Comparison of ENCODE assay signal across 16 mouse cellular contexts in the genomic region with DNA sequence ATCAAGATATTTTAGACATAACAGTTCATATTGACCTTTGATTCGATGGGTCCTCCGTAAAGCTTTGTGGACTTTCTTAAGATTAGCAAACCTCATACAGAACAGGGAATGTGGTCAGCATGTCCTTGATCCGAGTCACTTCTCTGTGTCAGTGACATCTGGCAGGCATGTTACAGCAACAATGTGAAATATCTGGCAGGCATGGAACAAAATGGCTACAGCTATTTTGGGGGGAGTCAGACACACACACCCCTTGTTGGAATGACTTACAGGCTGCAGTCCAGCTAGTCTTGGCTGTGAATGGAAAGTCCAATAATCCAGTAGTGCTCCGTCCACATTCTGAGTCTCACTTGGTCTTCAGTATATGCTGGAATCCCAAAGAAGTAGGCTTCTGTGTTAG. TPM values are rescaled to one million over a fixed set of nuclear protein-coding genes. Genes with fewer than 3 reads are reported as not detected.
"Had no signal": no experiment of that assay in that cellular context is flagged by ENCODE, and none has a peak within 500 bp of the region (broad histone marks: within the 10 kb centered on the region; RNA-seq: fewer than 3 reads in every experiment).

No protein-coding gene starts in this region.

- DNase-seq: kidney, adult 8-10 months; kidney, postnatal 25 days; liver, embryonic 13.5 days; liver, postnatal 0 days; lung, postnatal 14 days; midbrain, embryonic 14.5 days; thymus, adult 18-20 months had no signal

- H3K4me3 ChIP-seq: left cerebral cortex, adult 2 months; limb, embryonic 10.5 days; liver, embryonic 13.5 days; midbrain, embryonic 10.5 days; myocyte; neural tube, embryonic 12.5 days had no signal

- H3K27me3 ChIP-seq: liver, embryonic 13.5 days; neural tube, embryonic 12.5 days had no signal

- H3K4me2 ChIP-seq: liver, embryonic 13.5 days; neural tube, embryonic 12.5 days had no signal

- H3K4me1 ChIP-seq: limb, embryonic 10.5 days; liver, embryonic 13.5 days; midbrain, embryonic 10.5 days; neural tube, embryonic 12.5 days had no signal

- ATAC-seq: liver, postnatal 0 days had no signal

- H3K9me3 ChIP-seq: limb, embryonic 10.5 days; liver, embryonic 13.5 days; midbrain, embryonic 10.5 days; neural tube, embryonic 12.5 days had no signal

- H3K27ac ChIP-seq: left cerebral cortex, adult 2 months; limb, embryonic 10.5 days; liver, embryonic 13.5 days; midbrain, embryonic 10.5 days; neural tube, embryonic 12.5 days; stomach, postnatal 0 days had no signal

- H3K9ac ChIP-seq: liver, embryonic 13.5 days; liver, postnatal 0 days; neural tube, embryonic 12.5 days had no signal

- H3K36me3 ChIP-seq: limb, embryonic 10.5 days; liver, embryonic 13.5 days; midbrain, embryonic 10.5 days; neural tube, embryonic 12.5 days had no signal

RNA-seq across cellular contexts. Expression of gene Trim72, which starts 19.8 kb away (rescaled TPM):
- total RNA-seq: megakaryocyte, adult 5-6 weeks had no signal
- polyA plus RNA-seq: limb, embryonic 10.5 days; liver, embryonic 13.5 days; liver, postnatal 0 days; midbrain, embryonic 10.5 days; midbrain, embryonic 14.5 days; neural tube, embryonic 12.5 days had no signal

RNA-seq across cellular contexts. Expression of gene Gm49368, which starts 38.9 kb away (rescaled TPM):
- total RNA-seq: layer of hippocampus, postnatal 25 days; left cerebral cortex, adult 2 months had no signal
- polyA plus RNA-seq: kidney, embryonic 16.5 days; limb, embryonic 10.5 days; liver, embryonic 13.5 days; midbrain, embryonic 10.5 days; midbrain, embryonic 14.5 days; myocyte; neural tube, embryonic 12.5 days; stomach, postnatal 0 days had no signal
